Mouse (Mus musculus): ENCODE results near the gene Garnl3.

Gene Garnl3

DNA sequence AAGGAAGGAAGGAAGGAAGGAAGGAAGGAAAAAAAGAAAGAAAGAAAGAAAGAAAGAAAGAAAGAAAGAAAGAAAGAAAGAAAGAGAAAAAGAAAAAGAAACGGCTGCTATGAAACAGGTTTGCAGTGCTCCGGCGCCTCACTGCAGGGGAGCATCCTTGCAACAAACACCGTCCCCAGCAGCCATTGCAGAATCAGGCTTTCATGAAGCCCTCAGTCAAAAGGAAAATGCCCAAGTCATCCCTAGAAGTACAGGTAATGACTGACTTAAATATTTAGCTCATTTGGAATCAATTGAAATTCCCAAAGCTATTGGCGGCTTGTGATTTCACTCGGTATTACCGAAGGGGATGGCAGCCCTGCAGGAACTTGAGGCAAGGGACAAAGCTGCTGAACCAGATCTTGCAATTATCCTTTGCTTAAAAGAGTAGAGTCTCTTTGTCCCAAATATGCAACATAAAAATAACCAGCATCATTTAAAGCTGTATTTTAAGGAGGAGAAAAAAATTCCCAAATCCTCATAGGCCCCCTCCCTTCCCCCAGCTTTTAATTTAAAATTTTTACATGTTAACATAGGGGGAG is 45.3 kb downstream of the Garnl3 start:
- DNase-seq: no peak

DNA sequence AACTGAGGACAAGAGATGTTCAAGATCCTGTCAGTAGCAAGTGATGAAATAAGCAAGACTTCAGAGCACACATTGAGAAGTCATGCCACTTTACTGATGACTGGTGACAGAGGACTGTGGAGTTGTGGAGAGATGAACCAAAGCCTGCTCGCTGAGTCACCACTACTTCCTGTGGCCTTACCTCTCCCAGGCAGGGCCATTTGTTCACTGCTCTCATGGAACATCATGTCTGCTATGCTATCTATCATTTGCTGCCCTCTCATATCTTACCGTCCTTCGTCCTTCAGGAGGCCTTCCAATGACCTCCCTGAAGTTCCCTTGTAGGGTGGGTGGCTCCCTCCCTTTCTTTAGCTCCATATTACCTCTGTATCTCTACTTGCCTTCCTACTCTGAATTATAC is 47.2 kb downstream of the Garnl3 start:
- no peak for DNase-seq

DNA sequence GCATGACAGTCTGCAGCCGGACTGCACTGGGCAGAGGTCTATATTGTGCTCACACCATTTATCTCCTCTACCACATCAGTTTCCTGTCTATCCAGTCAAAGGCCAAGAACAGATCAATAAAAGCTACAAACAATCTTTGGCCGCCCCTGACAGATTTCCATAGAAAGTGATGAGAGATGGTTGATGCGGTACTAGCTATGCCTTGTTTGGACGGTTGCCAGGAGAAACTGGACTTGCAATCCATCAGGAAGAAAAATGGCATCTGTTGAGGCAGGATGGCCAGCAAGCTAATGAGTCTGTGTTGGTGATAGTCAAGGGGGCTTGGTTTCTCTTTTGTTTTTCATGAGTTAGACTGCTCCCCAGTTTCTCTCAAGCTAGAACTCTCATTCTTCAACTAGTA is 51.3 kb downstream of the Garnl3 start:
- DNase-seq: peak; percentile 20

DNA sequence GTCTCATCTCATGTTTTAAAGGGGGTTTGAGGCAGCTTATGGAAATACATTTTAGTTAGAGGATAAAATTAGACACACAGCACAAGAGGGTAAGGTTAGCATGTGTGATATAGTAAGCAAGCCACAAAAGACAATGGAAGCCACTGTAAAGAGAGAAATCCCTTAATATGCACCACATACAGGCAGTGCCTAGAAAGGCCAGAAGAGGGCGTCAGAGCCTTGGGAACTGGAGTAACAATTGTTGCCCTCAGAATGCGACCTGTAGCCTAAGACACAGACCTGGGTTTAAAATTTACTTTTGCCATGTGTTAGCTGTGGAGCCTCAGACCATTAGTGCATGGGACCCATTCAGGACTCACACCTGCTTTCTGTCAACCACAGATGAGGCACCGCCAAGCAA is 54.2 kb downstream of the Garnl3 start:
- peak; percentile 38 for DNase-seq

DNA sequence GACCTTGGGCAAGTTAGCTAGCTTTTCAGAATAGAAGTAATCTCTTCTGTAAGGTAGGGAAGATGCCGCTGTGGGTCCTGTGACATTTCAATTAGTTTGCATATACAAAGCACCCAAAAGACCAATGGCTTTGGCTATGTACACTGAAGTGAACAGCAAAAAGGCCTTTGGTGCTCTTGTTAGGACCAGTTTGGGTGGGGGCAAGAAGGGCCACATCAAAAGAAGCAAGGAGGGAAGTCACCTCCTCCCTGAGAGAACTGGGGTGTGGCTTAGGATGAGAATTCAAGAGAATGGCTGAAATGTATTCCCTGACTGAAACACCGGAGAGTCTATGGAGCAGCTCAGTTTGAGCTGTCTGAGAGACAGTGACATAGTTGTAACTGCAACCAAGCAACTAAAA is 56.5 kb downstream of the Garnl3 start:
- no peak for DNase-seq

DNA sequence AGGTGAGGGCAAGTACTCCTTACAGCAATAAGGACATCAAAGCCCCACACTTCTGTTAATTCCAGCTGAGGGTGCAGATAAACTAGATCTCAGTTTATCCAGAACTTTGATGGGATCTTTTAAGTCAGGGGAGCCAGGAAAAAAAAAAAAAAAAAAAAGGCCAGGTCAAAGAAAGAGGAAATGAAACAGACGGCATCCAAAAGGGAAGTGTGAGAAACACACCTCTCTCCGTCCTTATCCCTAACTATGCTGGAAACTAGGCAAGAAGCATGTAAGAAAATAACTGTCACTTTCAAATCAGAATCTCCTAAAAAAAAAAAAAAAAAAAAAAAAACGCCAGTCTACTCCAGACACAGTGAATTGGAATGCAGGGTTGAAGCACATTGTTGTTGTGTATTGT is 57.3 kb downstream of the Garnl3 start:
- DNase-seq: no peak

DNA sequence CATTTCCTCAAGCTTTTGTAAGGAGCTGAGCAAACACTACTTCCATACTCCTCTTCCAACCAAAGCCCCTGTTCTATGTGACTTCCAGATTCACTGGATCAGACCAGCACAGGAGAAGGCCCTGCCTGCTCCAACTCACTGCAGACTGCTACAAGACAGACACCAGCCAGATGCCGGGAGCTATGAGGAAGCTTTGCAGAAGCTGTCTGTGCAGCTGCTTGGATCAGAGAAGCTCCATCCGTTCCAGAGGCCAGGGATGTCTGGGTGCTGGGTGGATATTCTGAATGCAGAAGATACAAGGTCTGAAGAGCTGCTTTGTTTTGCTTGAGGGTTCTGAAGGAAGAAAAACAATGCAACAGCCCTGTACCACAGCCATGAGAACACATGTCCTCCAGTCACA is 59.1 kb downstream of the Garnl3 start:
- no peak for DNase-seq

DNA sequence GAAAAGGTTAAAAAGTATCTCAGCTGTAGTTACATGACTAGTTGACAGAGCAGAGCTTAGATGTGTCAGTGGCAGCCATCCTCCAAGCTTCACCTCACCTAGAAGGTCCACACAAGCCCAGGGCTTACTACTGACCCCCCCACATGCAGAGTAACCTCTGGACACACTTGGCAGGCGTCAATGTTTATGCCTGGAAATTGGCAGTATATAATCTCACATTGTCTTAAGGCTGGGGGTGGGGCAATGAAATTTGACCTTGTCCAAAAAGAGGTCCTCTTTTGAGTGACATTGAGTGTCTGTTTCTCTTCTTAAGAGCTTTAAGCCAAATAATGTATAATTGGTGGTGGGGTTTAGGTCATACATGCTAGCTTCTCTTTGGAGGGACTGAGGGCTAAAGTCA is 65.8 kb downstream of the Garnl3 start:
- DNase-seq: no peak

DNA sequence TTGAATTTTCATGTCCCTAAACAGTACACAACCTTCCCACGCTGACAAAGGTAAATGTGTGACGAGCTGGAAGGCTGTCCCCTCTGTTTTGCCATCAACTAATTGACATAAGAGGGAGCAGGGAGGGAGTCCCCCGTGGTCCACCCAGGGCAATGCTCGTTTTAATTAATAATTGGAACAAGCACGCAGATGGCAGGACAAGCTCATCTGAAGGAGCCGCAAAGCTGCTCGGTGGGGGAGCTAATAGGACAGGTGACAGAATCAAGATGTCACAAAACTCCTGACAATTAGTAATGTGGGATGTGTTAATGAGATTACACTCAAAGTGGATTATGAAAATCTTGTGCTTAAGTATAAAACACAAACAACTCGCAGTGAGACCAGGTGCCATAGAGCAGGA is 68.7 kb downstream of the Garnl3 start:
- no peak for DNase-seq

DNA sequence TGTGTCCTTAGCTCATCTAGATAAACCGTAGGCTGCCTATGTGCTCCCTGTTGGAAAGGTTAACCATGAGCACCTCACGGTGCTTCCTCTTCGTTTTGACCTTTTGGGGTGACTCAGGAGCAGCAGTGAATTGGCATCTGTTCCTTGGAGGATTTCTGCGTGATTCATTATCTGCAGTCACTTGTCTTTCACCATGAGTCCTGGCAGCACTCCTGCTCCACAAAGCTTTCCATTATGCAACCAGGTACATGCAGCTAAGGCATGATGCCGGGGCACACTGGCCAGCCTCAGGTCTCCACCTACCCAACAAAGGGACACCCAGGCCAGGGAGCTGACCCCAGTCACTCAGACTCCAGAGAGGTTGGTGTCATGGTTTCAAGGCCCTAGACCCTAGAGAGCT is 72.5 kb downstream of the Garnl3 start:
- no peak for DNase-seq

DNA sequence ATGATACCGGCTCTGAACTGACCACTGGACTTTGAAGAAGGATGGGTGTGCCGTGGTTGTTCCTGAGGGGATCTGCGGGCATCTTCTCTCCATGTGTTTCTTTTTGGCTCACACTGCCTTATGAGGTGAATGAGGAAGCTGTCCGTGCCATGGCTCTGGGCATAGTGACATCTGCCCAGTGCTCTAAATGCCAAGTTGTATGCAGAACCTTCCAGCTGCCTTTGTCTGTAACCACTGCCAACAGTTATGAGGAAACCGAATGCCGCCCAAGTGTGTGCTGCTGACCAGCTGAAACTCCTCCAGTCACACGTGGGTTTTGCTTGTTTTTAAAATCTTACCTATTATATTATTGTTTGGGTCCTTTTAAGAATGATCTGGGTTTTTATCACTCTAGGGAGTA is 73.9 kb downstream of the Garnl3 start:
- no peak for DNase-seq

DNA sequence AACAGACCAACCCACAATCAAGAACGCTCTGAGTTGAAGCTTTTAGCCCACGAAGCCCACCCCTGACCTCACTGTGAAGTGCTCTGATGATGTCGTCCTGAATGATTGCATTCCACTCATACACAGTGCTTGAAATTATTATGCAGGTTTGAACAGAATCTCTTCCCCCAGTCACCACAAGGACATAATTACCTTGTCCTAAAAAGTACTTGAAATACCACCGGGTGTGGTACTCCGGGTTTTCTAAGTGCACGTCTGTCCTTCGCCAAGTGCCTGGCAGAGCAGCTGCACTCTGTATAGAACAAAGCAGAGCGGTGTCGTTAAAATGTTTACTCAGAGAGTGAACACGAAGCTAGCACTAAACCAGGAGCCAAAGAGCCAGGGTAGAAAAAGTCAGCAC is 77.5 kb downstream of the Garnl3 start:
- no peak for DNase-seq

DNA sequence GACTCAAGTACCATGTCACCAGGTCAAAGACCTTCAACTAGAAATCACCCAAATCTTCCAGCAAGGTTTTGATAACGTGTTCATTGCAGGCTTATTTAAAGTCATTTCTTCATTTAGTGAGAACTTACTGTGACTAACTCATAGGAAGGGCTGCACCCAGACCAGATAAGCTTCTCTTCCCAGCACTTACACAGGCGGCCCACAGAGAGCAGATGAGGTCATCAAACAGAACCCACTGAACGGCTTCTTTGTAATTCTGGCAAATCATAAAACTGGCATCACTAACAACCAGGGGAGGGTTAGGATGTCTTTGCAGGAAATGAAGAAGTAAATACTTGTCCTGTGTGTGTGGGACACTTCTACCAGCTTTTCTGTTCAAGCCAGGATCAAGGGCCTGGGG is 84.1 kb downstream of the Garnl3 start:
- no peak for DNase-seq

DNA sequence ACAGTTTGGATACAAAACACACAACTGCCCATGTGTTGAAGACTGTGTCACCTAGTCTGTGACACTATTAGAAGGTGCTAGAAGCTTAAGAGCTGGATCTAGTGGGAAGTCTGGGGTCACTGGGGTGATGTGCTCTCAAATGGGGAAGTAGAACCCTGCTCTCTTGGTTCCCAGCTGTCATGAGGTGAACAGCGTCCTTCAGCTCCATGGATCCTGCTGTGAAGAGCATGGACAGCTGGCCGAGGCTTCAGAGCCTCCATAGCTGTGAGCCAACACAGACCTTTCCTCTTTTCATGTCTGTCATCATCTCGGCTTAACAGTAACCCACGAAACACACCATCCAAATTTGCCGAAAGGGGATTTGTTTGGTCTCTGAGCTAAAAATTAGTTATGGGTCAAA is 84.5 kb downstream of the Garnl3 start:
- DNase-seq: no peak

DNA sequence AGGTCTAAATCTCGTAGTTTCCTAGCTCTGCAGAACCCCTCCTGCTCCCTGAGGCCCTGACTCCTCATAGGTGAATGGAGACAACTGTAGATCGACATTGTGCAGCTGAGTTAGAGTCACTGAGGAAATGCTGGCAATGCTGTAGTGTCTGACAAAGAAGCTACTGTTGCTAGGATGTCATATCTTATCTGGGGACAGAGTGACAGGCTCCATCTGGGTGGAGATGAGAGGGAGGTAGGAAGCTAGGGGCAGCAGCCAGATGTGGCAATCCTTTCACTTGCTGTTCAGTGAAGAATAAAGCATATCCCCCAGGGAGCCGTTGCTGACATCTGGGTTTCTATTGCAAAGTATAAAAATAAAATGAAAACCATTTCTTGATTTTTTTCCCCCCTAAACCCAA is 85.6 kb downstream of the Garnl3 start:
- no peak for DNase-seq

DNA sequence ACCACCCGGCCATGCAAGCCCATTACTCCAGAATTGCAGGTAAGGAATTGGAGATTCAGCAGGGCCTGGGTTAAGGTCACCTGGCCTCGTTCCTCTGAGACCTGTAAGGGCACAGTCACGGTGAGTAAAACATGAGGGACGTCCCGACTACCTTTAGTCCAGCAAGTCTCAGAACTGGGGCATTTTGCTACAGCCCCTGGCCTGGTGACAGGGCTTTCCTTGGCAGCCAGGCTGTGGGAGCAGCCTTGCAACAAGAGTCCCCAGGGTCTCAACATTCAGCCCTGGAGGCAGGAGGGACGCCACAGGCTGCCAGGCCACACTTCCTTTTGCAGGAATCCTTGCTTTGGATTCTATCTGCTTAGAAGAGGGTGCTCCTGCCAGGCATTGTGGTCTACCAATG is 88.7 kb downstream of the Garnl3 start:
- DNase-seq: no peak

DNA sequence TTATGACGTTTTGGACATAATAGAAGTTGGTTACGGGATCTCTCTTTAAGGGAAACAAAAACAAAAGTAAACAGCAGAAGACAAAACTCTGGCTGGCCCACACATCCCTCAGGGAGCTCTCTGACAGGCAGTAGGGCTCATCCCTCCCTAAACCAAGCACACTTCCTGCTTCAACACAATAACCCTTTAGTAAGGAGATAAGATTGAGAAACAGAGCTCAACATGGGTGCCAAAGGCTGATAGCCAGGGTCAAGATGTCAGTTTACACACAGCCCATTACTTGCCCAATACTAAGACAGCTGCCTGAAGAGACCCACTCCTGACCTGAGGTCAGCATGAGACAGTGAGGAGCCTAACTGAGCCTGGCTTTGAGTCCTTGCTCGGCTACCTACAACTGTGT is 89.9 kb downstream of the Garnl3 start:
- no peak for DNase-seq

DNA sequence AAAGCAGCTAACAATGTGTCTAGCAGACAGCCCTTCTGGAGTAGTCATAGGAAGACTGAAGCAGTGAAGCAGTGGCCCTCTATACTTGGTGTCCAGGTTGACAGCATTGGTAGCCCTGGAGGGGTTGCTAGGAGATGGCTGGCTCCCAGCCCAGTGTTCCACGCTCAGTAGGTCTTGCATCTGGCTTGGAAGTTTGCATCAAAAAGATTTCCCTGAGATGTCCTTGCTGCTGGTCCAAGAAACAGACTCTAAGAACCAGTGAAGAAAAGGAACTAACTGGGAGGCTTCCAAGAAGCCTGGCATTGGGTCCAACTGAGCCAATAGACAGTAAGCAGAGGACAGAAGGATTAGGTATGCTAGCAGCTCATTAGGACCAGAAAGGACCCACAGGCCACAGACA is 94.0 kb downstream of the Garnl3 start:
- no peak for DNase-seq

DNA sequence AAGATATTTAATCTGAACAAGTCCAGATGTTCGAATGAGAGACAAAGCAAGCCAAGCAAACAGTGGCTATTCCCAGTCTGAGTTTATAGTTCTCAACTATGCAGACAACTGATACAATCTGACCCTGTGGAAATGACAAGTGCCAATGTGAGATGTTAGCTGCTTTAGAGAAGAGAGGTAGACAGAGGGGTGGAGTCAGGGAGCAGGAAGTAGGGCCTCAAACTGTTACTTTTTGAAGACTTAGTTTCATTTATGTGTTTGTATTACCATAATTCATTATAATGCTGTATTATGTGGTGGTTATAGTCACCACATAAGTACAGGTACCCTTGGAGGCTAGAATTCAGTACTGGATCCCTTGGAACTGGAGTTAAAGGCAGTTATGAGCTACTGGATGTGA is 96.2 kb downstream of the Garnl3 start:
- no peak for DNase-seq

DNA sequence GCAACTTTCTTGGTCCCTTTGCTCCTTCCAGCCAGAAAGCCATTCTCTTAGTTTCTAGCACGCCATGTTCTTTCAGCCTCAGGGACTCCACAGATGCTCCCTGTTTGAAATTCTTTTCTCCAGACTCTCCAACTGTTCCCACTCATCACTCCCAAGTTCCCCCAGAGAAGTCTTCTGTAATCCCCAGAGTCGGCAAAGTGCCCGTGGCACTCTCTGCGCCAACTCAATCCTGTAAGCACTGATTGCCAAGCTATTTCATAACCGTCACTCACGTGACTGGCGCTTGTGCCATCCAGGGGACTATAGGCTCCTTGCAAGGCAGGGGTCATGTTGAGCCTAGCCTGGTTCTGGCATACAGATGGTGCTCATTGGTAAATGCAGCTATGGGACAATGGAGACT is 98.2 kb downstream of the Garnl3 start:
- no peak for DNase-seq

DNA sequence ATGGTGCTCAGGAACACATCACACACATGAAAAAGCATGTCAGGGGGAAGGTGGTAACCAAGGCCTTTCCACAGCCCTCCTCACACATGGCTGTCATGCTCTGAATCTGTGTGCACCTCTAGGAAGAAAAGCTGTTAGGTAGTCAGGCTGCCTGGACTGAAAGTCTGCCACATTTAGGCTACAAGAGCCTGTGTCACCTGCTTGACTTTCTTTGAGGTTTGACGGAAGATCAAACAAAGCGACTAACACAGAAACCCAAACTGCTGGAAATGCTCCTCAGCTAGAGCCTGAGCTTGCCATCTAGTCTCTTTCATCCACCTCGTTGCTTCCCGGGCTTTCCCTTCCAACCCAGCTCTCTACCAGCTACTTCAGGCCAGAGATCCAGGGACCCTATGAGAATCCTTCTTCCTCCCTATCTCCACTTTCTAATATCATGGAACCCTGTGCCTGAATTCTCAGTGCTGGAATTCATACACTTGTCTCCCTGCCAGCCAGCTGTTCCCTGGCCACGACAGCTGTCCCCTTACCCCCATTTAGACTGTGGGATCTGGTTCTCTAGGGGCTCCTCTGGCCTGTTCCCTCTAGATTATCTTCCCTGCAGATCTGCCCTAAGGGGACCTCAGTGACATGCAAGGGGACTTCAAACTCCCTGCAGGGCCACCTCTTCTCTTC is 98.9 kb downstream of the Garnl3 start:
- DNase-seq: no peak

DNA sequence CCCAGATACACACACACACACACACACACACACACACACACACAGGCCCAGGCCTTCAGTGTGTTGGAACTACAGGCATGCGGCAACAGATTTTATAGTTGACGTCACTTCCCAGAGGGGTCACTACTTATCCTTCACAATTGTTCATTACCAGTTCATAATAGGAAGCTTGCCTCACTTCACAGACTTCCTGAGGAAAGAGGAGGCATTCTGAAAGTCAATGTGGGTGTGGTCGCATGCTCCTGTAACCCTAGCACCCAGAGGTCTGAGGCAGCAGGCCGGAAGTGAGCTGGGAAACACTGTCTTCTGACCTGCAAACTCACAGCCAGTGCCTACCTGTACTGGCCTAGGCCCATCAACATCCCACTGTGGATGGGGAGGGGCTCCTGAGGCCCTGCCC is 106.4 kb downstream of the Garnl3 start:
- DNase-seq: no peak

DNA sequence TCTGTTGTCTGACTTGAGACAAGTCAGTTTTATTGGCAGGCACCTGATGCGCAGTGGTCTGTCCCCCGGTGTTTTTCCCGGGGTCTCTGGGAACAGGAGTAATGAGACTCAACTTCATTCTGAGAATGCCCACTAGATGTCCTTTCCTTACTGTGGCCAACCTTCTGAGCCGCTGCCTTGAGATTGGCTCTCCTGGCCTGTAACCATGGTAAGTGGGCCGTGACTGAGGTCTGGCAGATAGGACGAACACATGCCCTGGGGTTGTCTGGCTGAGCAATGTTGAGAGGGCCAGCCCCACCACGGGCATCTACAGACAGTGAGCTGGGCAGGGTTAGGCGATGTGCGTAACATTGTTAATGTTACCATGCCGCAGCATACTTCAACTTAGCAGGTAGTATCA is 106.9 kb downstream of the Garnl3 start:
- peak; percentile 17 for DNase-seq

DNA sequence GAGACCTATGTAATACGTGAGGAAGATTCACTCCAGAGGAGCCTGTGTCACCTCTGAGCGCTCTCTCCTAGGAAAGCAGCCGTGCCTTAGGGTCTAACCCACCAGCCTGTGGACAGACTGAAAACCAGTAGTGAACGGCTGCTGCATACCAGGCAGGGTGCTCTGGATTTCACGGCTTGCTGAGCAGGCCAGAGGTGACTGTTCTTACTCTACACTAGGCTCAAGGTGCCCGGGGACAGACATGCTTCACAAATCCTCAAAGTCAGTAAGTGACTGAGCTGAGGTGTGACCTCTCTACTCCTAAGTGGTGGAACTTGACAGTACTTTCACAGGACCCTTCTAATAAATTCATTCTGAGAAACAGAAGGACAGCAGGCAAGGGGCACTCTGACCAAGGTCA is 108.6 kb downstream of the Garnl3 start:
- no peak for DNase-seq

DNA sequence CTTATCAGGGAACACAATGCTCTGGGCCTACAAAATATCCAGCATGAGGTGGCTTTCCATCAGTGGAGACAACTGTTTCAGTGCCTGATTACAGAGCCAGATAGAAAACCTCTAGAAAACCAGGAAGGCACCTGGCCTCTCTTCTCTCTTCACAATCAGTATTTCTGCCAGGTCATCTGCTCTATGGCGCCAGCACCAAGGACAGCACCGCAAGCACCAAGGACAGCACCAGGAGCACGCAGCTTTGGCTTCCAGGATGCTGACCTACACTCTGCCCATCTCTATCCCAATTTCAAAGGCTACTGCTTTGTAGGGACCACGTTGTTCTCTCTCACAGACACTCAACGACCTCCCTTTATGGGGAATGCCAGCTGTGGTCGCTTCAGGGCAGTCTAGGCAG is 113.4 kb downstream of the Garnl3 start:
- peak; percentile 67 for DNase-seq
